Mouse (Mus musculus) right cerebral cortex, postnatal 36 days (tissue): ENCODE measurements around the gene Lrrfip1.

Experiments
- DNase-seq, 2 experiments: peaks; one replicate each; pipeline ENCODE4 v3.0.0; 2022; ENCODE audit warnings: low spot score in 2 of 2, mixed read lengths in 1 of 2

Gene Lrrfip1

GRCm38 (mm10) chr1:90998268-90998890, at the start of gene Lrrfip1:
Lrrfip1 (plus strand) TSS chr1:90998737.
- peak; percentile 40 to 49 for DNase-seq

GRCm38 (mm10) chr1:90949309-90949708, 49.2 kb upstream of the Lrrfip1 start:
- no peak for DNase-seq

GRCm38 (mm10) chr1:90951670-90952069, 46.9 kb upstream of the Lrrfip1 start:
- DNase-seq = no peak

GRCm38 (mm10) chr1:90952808-90953207, 45.7 kb upstream of the Lrrfip1 start, which contains the start of gene Prlh:
Prlh (plus strand) TSS chr1:90953108.
- no peak for DNase-seq

DNA sequence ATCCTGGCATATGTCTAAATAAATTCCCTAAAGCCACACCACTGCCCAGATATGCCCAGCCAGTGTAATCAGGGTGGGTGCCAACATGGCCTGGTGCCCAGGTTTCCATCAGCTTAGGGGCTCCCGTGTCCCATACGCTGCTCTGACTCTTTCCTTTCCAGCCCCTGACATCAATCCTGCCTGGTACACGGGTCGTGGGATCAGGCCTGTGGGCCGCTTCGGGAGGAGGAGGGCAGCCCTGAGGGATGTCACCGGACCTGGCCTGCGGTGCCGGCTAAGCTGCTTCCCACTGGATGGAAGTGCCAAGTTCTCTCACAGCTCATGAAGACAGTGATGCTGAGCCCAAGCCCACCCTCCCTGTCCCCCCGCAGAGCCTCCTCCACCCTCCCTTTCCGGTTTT, 44.8 kb upstream of the Lrrfip1 start:
- no peak for DNase-seq

DNA sequence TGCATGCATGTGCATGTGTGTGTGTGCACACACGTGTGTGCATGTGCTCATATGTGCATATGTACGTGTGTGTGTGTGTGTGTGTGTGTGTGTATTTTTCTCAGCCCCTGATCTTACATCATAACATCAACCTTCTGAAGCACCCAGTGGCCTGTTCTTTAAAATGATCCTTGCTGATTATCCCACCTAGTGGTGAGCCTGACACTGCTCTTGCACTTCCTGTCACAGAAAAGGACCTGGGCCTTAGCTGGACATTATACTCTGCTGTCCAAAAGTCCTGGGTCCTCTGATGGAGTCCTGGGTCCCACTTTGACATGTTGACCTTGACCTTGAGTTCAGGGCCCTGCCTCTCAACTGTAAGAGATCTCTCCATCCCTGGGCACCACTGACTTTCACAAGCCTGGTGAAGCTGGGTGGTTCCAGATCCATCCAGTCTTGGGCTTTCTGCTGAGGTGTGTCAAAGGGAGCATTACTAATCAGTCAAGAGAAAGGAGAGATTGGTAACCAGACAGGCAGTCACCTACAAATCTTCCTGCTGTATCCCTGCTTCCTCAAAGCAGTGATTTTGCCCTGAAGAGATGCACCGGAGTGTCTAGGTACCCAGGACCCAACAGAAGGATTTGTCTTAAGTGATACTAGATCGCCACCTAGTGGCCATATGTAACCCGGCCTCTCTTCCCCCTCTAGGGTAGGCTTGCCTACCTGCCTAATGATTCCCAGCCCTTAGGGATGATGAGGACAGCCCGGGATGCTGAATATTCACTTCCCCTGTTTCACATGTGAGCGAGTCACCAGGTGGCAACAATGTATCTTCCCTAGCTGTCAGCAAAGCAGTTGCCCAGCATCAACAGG, 42.1 kb upstream of the Lrrfip1 start:
- DNase-seq = peak; percentile 38 to 45

- DNase-seq = no peak
Observed at GRCm38 (mm10) chr1:90962526-90962925, 36.0 kb upstream of the Lrrfip1 start.

- no peak for DNase-seq
Observed at GRCm38 (mm10) chr1:90962994-90963393, 35.5 kb upstream of the Lrrfip1 start.

DNA sequence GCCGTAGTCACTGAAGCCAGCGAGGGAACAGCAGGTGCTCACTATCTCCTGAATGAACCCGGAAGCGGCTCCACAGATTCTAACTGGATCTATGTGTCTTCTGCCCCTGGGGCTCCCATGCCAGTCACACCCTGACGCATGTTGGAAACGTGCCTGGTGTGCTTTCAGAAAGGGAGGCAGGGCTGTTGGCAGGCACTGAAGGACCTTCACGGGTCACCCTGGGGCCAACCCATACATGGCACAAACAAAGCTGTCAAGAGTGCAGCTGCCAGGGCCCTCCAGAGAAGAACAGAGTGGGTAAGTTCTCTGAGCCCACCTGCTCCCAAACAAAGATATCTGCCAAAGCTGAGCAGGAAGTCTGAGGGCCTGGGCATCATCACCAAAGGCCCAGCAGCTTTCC, 31.0 kb upstream of the Lrrfip1 start:
- no peak for DNase-seq

DNA sequence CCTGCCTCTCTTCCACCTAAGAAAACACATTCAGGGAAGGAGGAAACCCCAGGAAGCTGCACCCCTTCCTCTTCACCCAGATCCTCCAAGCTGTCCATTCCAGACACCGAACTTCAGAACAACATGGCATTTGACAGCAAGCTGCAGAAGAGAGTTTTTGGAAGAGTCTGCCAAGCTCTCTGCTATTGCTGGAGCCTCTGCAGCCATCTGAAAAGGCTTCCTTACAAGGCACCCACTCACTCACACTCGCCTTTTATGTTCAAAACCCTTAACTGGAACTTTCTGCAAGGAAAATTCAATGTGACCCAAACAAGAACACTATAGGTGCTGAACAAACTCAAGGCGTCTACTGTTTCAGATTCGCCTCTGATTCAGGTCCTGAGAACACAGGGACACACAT, 29.9 kb upstream of the Lrrfip1 start:
- peak in 1 of 2 experiments; percentile 28 for DNase-seq

GRCm38 (mm10) chr1:90969347-90969784, 29.2 kb upstream of the Lrrfip1 start, which contains the start of gene Rab17:
Rab17 (minus strand) TSS chr1:90969661.
- DNase-seq = no peak

GRCm38 (mm10) chr1:90969881-90970390, 28.6 kb upstream of the Lrrfip1 start:
- DNase-seq = no peak

DNA sequence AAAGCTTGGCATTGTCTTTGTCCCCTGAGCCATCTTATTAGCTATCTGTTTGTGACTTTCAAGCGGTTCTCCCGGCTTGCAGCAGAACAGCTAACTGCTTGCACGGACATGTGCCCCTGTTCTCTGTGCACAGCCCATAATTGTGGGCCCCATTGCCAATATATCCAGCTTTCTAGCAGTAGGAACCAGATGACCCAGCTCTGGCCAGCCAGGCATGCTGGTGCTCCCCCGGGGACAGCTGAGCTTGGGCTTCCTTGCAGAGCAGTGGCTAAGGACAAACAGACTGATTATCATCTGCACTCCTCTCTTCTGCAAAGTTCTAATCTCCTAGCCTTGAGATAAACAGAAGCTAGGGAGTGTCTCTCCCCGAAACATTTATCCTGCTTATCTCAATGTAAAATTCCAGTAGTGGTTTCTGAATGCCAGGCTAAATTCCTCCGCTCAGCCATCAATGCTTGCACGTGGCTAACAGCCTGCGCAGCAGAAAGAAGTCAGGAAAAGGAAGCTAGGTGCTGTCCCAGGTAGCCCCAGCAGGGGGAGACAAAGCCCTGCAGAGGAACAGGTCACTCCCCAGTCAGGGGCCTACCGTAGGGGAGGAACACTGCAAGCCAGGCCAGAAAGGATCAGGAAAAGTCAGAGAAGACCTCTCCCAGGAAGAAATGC, 25.5 kb upstream of the Lrrfip1 start:
- DNase-seq = peak; percentile 83 to 84

GRCm38 (mm10) chr1:90973574-90973911, 25.0 kb upstream of the Lrrfip1 start:
- DNase-seq = no peak

GRCm38 (mm10) chr1:90974906-90975649, 23.5 kb upstream of the Lrrfip1 start:
- peak; percentile 64 to 71 for DNase-seq

DNA sequence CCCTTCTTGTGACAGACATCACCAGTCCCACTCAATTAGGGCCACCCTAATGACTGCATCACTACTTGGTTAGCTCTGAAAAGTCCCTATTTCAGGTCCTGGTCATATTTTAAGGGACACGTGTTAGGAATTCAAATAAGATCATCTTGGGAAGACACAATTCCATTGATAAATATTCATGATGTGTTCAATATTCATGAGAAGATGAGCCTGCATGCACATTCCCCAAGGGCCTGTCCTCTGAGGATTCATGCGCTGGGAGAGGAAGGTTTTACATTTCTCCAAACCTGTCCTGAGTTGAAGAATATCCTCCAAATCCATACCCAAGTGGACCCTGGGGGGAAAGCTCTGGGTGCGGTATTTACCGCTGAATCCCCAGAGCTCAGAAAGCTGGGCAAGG, 22.6 kb upstream of the Lrrfip1 start:
- no peak for DNase-seq

DNA sequence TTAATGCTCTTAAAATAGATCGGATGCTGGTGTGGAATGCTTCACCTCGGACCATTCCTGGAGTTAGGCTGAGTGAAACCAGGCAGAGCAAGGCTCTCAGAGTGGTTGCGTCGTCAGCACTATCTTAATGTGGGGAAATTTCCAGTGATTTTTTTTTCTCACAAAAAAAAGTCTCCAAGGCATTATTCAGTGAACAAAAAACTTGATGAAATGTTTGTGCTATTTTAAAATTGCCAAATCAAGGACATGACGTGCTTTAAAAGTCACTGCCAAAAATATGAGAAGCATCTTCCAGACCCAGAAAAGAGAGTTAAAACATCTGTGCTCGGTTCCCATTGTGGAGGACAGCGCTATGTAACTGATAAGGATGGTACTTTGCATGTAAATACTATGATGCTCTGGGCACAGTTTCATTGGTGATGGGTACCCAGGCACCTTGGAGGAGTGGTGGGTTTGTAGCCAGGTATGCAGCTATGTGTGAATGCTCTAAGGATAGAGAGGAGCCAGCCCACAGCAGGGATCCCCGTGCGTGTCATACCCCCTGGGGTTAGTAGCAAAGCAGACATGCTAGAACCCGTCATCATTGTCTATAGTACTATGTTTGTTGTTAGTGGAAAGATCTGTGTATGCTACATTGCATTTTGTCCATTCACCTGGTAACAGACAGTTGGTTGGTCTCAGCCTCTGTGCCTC, 17.8 kb upstream of the Lrrfip1 start:
- DNase-seq = no peak

DNA sequence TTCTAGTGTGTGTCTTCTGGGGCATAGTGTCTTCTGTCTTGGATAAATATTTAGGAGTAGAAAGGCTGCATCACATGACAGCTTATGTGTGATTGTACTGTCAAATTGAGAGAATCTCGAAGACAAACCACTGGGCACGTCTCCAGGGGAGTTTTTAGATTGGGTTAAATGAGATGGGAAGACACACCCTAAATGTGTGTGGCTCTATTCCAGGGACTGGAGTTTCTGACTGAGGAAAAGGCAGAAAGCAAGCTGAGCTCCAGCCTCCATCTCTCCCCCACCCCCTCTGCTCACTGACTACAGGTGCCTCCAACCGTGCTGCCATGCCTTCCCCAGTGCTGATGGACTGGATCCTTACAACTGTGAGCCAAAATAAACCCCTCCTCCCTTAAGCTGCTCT, 17.2 kb upstream of the Lrrfip1 start:
- no peak for DNase-seq

GRCm38 (mm10) chr1:90995916-90996315, 2.6 kb upstream of the Lrrfip1 start:
- no peak for DNase-seq

GRCm38 (mm10) chr1:90997136-90997535, 1.4 kb upstream of the Lrrfip1 start:
- DNase-seq = no peak

GRCm38 (mm10) chr1:90997641-90998040, 896 bp upstream of the Lrrfip1 start:
- no peak for DNase-seq
